Mouse (Mus musculus) megakaryocyte, embryonic 14.5 days (primary cell): ENCODE data around the gene B430306N03Rik.

Source experiments
- FLI1 ChIP-seq: IDR thresholded peaks from 2 replicates; pipeline ENCODE4 v1.6.1; 2012; ENCODE audit warnings: low read length, inconsistent platforms, mixed read lengths
- GATA1 ChIP-seq: IDR thresholded peaks from 3 replicates; pipeline ENCODE4 v1.6.1; 2012; ENCODE audit warnings: mixed read lengths, low read length, inconsistent platforms, borderline replicate concordance

DNA sequence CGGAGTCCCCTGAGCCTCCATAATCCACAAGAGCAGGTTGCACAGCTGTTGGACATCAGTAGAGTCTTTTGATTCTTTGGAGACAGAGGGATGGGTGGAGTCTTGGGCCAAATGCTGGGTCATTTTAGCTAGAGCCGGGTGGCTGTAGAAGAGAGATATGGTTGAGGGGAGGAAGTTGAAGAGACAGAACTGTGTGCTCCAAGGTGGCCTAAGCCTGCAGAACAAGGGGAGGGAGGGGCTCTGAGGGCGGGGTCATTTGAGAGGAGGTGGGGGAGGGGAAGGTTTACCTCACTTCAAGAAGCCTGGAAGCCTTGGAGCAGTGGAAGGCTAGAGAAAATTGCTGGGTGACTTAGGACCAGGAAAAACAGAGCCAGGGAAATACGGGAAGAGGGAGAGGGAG, 16.7 kb upstream of the B430306N03Rik start, which contains the start of gene Treml2:
- TF ChIP-seq FLI1: no peak
- TF ChIP-seq GATA1: no peak
